Comparison of ENCODE assay signal across 8 mouse cellular contexts in genomic region chr2:35463372-35464088, GRCm38 (mm10). TPM values are rescaled to one million over a fixed set of nuclear protein-coding genes. Genes with fewer than 3 reads are reported as not detected.
DNase-seq lines count a peak whose midpoint lies in the region; ATAC-seq lines count a peak whose summit lies in the region.

No protein-coding gene starts in this region.

- ATAC-seq in heart, embryonic 16.5 days (replicated peaks; ENCODE audit: extremely low read depth, insufficient read depth, low FRiP score), result peak; percentile 73
- ATAC-seq in cerebellum, adult (ENCODE audit: insufficient number of reproducible peaks, low FRiP score, low TSS enrichment), result no peak

- H3K4me2 ChIP-seq in heart, embryonic 16.5 days (ENCODE audit: low read depth, low read length), result peak overlapping the region; percentile 74

- DNase-seq in layer of hippocampus, adult 11-12 months (ENCODE audit: low spot score), result peak; percentile 42
- DNase-seq in layer of hippocampus, postnatal 10 days (ENCODE audit: low spot score in 2 of 2), result no peak
- DNase-seq in embryo, embryonic 9.5 days (ENCODE audit: extremely low spot score), result peak; percentile 77
- DNase-seq in limb, embryonic 10.5 days (ENCODE audit: low spot score), result peak; percentile 70
- DNase-seq in mesoderm, embryonic 11.5 days (ENCODE audit: low read depth, low spot score), result peak; percentile 82
- DNase-seq in spleen, postnatal 4 days (ENCODE audit: low spot score in 2 of 2), result peak; percentile 77

- peak overlapping the region; percentile 84 for H3K27ac ChIP-seq in heart, embryonic 16.5 days (ENCODE audit: low read length)
- H3K27ac ChIP-seq in limb, embryonic 10.5 days, result peak overlapping the region; percentile 56; the same call in 1 of the 2 replicates

- H3K4me1 ChIP-seq in heart, embryonic 16.5 days (ENCODE audit: control insufficient read depth, insufficient read depth, low read length), result peaks cover 17% of the 10 kb centered on the region
- H3K4me1 ChIP-seq in limb, embryonic 10.5 days, result peaks cover 42% of the 10 kb centered on the region

- H3K27me3 ChIP-seq in heart, embryonic 16.5 days (ENCODE audit: control insufficient read depth, insufficient read depth, low read length), result no peaks in the 10 kb centered on the region
- H3K27me3 ChIP-seq in limb, embryonic 10.5 days (ENCODE audit: low read depth, poor library complexity, severe bottlenecking), result peaks cover 10% of the 10 kb centered on the region; the same call in 1 of the 2 replicates

- peak overlapping the region; percentile 29 for H3K4me3 ChIP-seq in heart, embryonic 16.5 days (ENCODE audit: low read length)
- H3K4me3 ChIP-seq in limb, embryonic 10.5 days, result peak overlapping the region; percentile 36

- H3K9me3 ChIP-seq in heart, embryonic 16.5 days (replicated peaks; ENCODE audit: control insufficient read depth, low read length), result no peaks in the 10 kb centered on the region
- H3K9me3 ChIP-seq in limb, embryonic 10.5 days (replicated peaks), result no peaks in the 10 kb centered on the region

- H3K36me3 ChIP-seq in heart, embryonic 16.5 days (ENCODE audit: control insufficient read depth, insufficient read depth), result no peaks in the 10 kb centered on the region
- H3K36me3 ChIP-seq in limb, embryonic 10.5 days, result no peaks in the 10 kb centered on the region

- H3K9ac ChIP-seq in heart, embryonic 16.5 days (ENCODE audit: low read length), result peak overlapping the region; percentile 36

- 13% methylated on average over 19 of the region's 19 CpGs for WGBS in heart, embryonic 16.5 days
- 8% methylated on average over 19 of the region's 19 CpGs for WGBS in limb, embryonic 10.5 days

RNA-seq across cellular contexts. Expression of gene Ggta1, which starts 0.5 kb away (rescaled TPM):
- 1 to 10 TPM; 4.7 to 6.1 TPM for total RNA-seq in layer of hippocampus, postnatal 10 days (2021)
- 28.6 and 30.9 TPM in 2 replicates for polyA plus RNA-seq in heart, embryonic 16.5 days (2015; fragmentation: Nextera tagmentation; extraction: Ambion mirVana)
- 6.5 and 6.6 TPM in 2 replicates for polyA plus RNA-seq in limb, embryonic 10.5 days (2016; fragmentation: Nextera tagmentation; extraction: Ambion mirVana)

Comparison
In these comparisons a context has a peak if more than half of its experiments do, and no peak if none do; other contexts are left out.
1. DNase-seq: peak in layer of hippocampus, adult 11-12 months (single experiment), embryo, embryonic 9.5 days (single experiment), limb, embryonic 10.5 days (single experiment), mesoderm, embryonic 11.5 days (single experiment) and spleen, postnatal 4 days (2 of 2); none in layer of hippocampus, postnatal 10 days (0 of 2).